Comparison of ENCODE assay signal across 17 mouse cellular contexts in genomic region chr14:25560841-25561240, GRCm38 (mm10).
DNase-seq lines count a peak whose midpoint lies in the region; ATAC-seq and TF ChIP-seq lines count a peak whose summit lies in the region.
"Had no signal": no experiment of that assay in that cellular context is flagged by ENCODE, and none has a peak within 500 bp of the region (broad histone marks: within the 10 kb centered on the region; RNA-seq: fewer than 3 reads in every experiment).

No protein-coding gene starts in this region.

- ATAC-seq in heart, postnatal 0 days (ENCODE audit: insufficient read depth, low read depth) = no peak
- ATAC-seq in heart, embryonic 12.5 days (ENCODE audit: insufficient number of reproducible peaks, low FRiP score) = no peak
- no peak for ATAC-seq in lung, embryonic 14.5 days (ENCODE audit: insufficient read depth)

- H3K9ac ChIP-seq in heart, postnatal 0 days (replicated peaks; ENCODE audit: low read depth, low read length) = no peak overlapping the region
- H3K9ac ChIP-seq in heart, embryonic 12.5 days = no peak overlapping the region
- H3K9ac ChIP-seq in lung, embryonic 14.5 days = no peak overlapping the region
- H3K9ac ChIP-seq: hindbrain, embryonic 15.5 days; limb, embryonic 12.5 days; lung, embryonic 15.5 days had no signal

- TF ChIP-seq EP300 in heart, postnatal 0 days (IDR thresholded peaks at IDR 0.05; ENCODE audit: low read depth) = no peak

- no peak overlapping the region for H3K4me2 ChIP-seq in heart, postnatal 0 days (ENCODE audit: low read depth, low read length)
- no peak overlapping the region for H3K4me2 ChIP-seq in heart, embryonic 12.5 days
- no peak overlapping the region for H3K4me2 ChIP-seq in lung, embryonic 14.5 days
- H3K4me2 ChIP-seq: hindbrain, embryonic 15.5 days; limb, embryonic 12.5 days; lung, embryonic 15.5 days had no signal

- WGBS in heart, postnatal 0 days = 87% methylated on average over 3 of the region's 3 CpGs
- 90% methylated on average over 3 of the region's 3 CpGs for WGBS in heart, embryonic 12.5 days
- 94% methylated on average over 3 of the region's 3 CpGs for WGBS in lung, embryonic 14.5 days

- no peaks in the 10 kb centered on the region for H3K9me3 ChIP-seq in heart, postnatal 0 days (replicated peaks; ENCODE audit: control insufficient read depth, low read length)
- no peaks in the 10 kb centered on the region for H3K9me3 ChIP-seq in heart, embryonic 12.5 days (replicated peaks)
- H3K9me3 ChIP-seq in lung, embryonic 14.5 days (ENCODE audit: low read depth, low read length) = no peaks in the 10 kb centered on the region
- H3K9me3 ChIP-seq in E14TG2a.4 (ENCODE audit: low read length) = no peaks in the 10 kb centered on the region
- H3K9me3 ChIP-seq: hindbrain, embryonic 15.5 days; limb, embryonic 12.5 days; lung, embryonic 15.5 days had no signal

- H3K27me3 ChIP-seq in heart, postnatal 0 days (ENCODE audit: control insufficient read depth, insufficient read depth, low read length) = no peaks in the 10 kb centered on the region
- no peaks in the 10 kb centered on the region for H3K27me3 ChIP-seq in heart, embryonic 12.5 days (replicated peaks)
- no peaks in the 10 kb centered on the region for H3K27me3 ChIP-seq in lung, embryonic 14.5 days (ENCODE audit: insufficient read depth, low read length)
- H3K27me3 ChIP-seq in E14TG2a.4 (ENCODE audit: insufficient read depth, low read length) = peaks cover 5% of the 10 kb centered on the region
- H3K27me3 ChIP-seq: hindbrain, embryonic 15.5 days; limb, embryonic 12.5 days; lung, embryonic 15.5 days had no signal

- DNase-seq in heart, postnatal 0 days (ENCODE audit: low spot score) = no peak
- DNase-seq in lung, embryonic 14.5 days = peak; percentile 41
- DNase-seq in lung, postnatal 4 days = no peak
- DNase-seq in R1 (ENCODE audit: low read depth, low spot score) = peak; percentile 63
- DNase-seq in gastrocnemius, postnatal 25 days = no peak
- DNase-seq in kidney, postnatal 25 days = no peak
- DNase-seq: adrenal gland, adult 2 months; cerebellum, adult 8-10 months; heart, postnatal 14 days; kidney, adult 8-10 months had no signal

- no peak overlapping the region for H3K4me3 ChIP-seq in heart, postnatal 0 days (ENCODE audit: low read depth, low read length)
- no peak overlapping the region for H3K4me3 ChIP-seq in heart, embryonic 12.5 days
- H3K4me3 ChIP-seq in lung, embryonic 14.5 days (ENCODE audit: low read depth, low read length) = no peak overlapping the region
- H3K4me3 ChIP-seq in E14TG2a.4 (replicated peaks; ENCODE audit: low read length) = no peak overlapping the region
- H3K4me3 ChIP-seq: erythroblast, embryonic 14.5 days; hindbrain, embryonic 15.5 days; limb, embryonic 12.5 days; lung, embryonic 15.5 days; megakaryocyte, embryonic 14.5 days had no signal

- TF ChIP-seq CTCF in heart, postnatal 0 days (IDR thresholded peaks at IDR 0.05; ENCODE audit: low read depth) = peak; percentile 24
- peak; percentile 46 for TF ChIP-seq CTCF in lung, embryonic 14.5 days (IDR thresholded peaks at IDR 0.05; ENCODE audit: low read depth)
- TF ChIP-seq CTCF in E14TG2a.4 (conservative IDR thresholded peaks at IDR 0.05; ENCODE audit: low read length) = peak; percentile 44

- 0 out of 2 replicates have a peak, but pooled peaks cover 5% of the 10 kb centered on the region for H3K36me3 ChIP-seq in heart, postnatal 0 days (replicated peaks; ENCODE audit: control insufficient read depth, insufficient read depth, low read length)
- H3K36me3 ChIP-seq in heart, embryonic 12.5 days = peaks cover 25% of the 10 kb centered on the region
- no peaks in the 10 kb centered on the region for H3K36me3 ChIP-seq in lung, embryonic 14.5 days (ENCODE audit: insufficient read depth)
- no peaks in the 10 kb centered on the region for H3K36me3 ChIP-seq in E14TG2a.4 (ENCODE audit: insufficient read depth, low read length)
- H3K36me3 ChIP-seq: hindbrain, embryonic 15.5 days; lung, embryonic 15.5 days had no signal

- H3K27ac ChIP-seq in heart, postnatal 0 days (ENCODE audit: low read depth) = no peak overlapping the region
- H3K27ac ChIP-seq in heart, embryonic 12.5 days (ENCODE audit: poor library complexity, severe bottlenecking) = no peak overlapping the region
- H3K27ac ChIP-seq in lung, embryonic 14.5 days (ENCODE audit: low read depth) = no peak overlapping the region
- H3K27ac ChIP-seq: hindbrain, embryonic 15.5 days; lung, embryonic 15.5 days had no signal

- H3K4me1 ChIP-seq in heart, postnatal 0 days (ENCODE audit: control insufficient read depth, insufficient read depth) = peaks cover 37% of the 10 kb centered on the region
- peaks cover 91% of the 10 kb centered on the region for H3K4me1 ChIP-seq in heart, embryonic 12.5 days (replicated peaks)
- H3K4me1 ChIP-seq in lung, embryonic 14.5 days (ENCODE audit: insufficient read depth) = peaks cover 21% of the 10 kb centered on the region
- H3K4me1 ChIP-seq in E14TG2a.4 (replicated peaks; ENCODE audit: low read depth, low read length) = peaks cover 30% of the 10 kb centered on the region

Comparison
In these comparisons a context has a peak if more than half of its experiments do, and no peak if none do; other contexts are left out.
1. DNase-seq: peak in lung, embryonic 14.5 days (single experiment) and R1 (single experiment); none in heart, postnatal 0 days (single experiment), lung, postnatal 4 days (0 of 2), gastrocnemius, postnatal 25 days (single experiment) and kidney, postnatal 25 days (0 of 2).
2. Peak in every context shown above with its lines, with median percentiles within 50 percentile points of each other: CTCF ChIP-seq.